Mouse (Mus musculus) kidney, adult 2 months (tissue): ENCODE data around the gene Zglp1. TPM values are rescaled to one million over a fixed set of nuclear protein-coding genes. Genes with fewer than 3 reads are reported as not detected.
"Not testable (repeated sequence)": the region's sequence is repeated elsewhere in the genome, so short reads cannot be mapped to it uniquely, and the experiment has no call there.

Experiments used
- DNase-seq: peaks from one replicate; pipeline ENCODE4 v3.0.0; 2021
- H3K27ac ChIP-seq: fragments of 200-500 bp; 2 replicates; pipeline ENCODE4 v1.5.1; 2012; ENCODE audit warnings: low read depth, low read length, control low read depth, inconsistent platforms; ENCODE audit not compliant: insufficient read depth
- H3K27me3 ChIP-seq: fragments of 200-500 bp; replicated peaks from 2 replicates; pipeline ENCODE4 v1.6.1; 2012; ENCODE audit warnings: mild to moderate bottlenecking, moderate library complexity, low read length, inconsistent platforms; ENCODE audit not compliant: control insufficient read depth, insufficient read depth
- H3K36me3 ChIP-seq: fragments of 200-500 bp; 2 replicates; pipeline ENCODE4 v1.6.1; 2012; ENCODE audit warnings: mild to moderate bottlenecking, moderate library complexity, low read length, inconsistent platforms; ENCODE audit not compliant: control insufficient read depth, insufficient read depth
- H3K4me1 ChIP-seq: fragments of 200-500 bp; 2 replicates; pipeline ENCODE4 v1.6.1; 2011; ENCODE audit warnings: low read length; ENCODE audit not compliant: control insufficient read depth, insufficient read depth
- H3K4me3 ChIP-seq: fragments of 200-500 bp; 2 replicates; pipeline ENCODE4 v1.5.1; 2011; ENCODE audit warnings: mild to moderate bottlenecking, low read depth, low read length, control low read depth; ENCODE audit not compliant: insufficient read depth
- CTCF ChIP-seq: fragments of 200-500 bp; conservative IDR thresholded peaks from 2 replicates; pipeline ENCODE4 v1.5.1; 2011; ENCODE audit warnings: low read depth, mild to moderate bottlenecking, control low read depth, low read length, moderate library complexity, mixed read lengths; ENCODE audit not compliant: insufficient read depth, insufficient read length
- POLR2A ChIP-seq: fragments of 200-500 bp; IDR thresholded peaks from one replicate; pipeline ENCODE4 v1.6.1; 2011; ENCODE audit warnings: low read depth, low read length, control low read depth
- WGBS: fragments of 180-500 bp; shearing (Covaris S2); methylation state at CpG from one replicate; pipeline ENCODE4 v1.1.7; 2018; 5-methylcytosine and 5-hydroxymethylcytosine counted together
- polyA plus RNA-seq: library from polyadenylated mRNA; depleted of rRNA; stranded (reverse); fragments of >200 nt; gene quantifications from 2 replicates; pipeline ENCODE4 v1.2.3, GENCODE M21; 2012

Zglp1 gene
- polyA plus RNA-seq, 1 experiment: not detected

- H3K27me3 ChIP-seq: no peaks in the 10 kb centered on the region
- no peaks in the 10 kb centered on the region for H3K4me1 ChIP-seq
- TF ChIP-seq CTCF: no peak
- no peak for TF ChIP-seq POLR2A
- no peak for DNase-seq
- WGBS: 81% methylated on average over 2 of the region's 2 CpGs
- H3K4me3 ChIP-seq: no peak overlapping the region
- no peaks in the 10 kb centered on the region for H3K36me3 ChIP-seq
- no peak overlapping the region for H3K27ac ChIP-seq
These were observed 4.0 kb downstream of the Zglp1 start for GRCm38 (mm10) chr9:21062928-21063327.

GRCm38 (mm10) chr9:21051578-21051977 is 15.3 kb downstream of the Zglp1 start:
- TF ChIP-seq POLR2A (no peak), CTCF (no peak)
- Histone ChIP-seq H3K4me1 (no peaks in the 10 kb centered on the region), H3K27me3 (no peaks in the 10 kb centered on the region), H3K4me3 (no peak overlapping the region), H3K36me3 (no peaks in the 10 kb centered on the region), H3K27ac (no peak overlapping the region)
- WGBS: 75% methylated on average over 10 of the region's 10 CpGs
- no peak for DNase-seq

- H3K4me3 ChIP-seq: no peak overlapping the region
- TF ChIP-seq CTCF (no peak), POLR2A (no peak)
- no peak overlapping the region for H3K27ac ChIP-seq
- H3K36me3 ChIP-seq: no peaks in the 10 kb centered on the region
- H3K27me3 ChIP-seq: no peaks in the 10 kb centered on the region
- 78% methylated on average over 3 of the region's 3 CpGs for whole genome bisulfite sequencing
- DNase-seq: no peak
- H3K4me1 ChIP-seq: no peaks in the 10 kb centered on the region
These were observed 21.7 kb downstream of the Zglp1 start for GRCm38 (mm10) chr9:21045235-21045634.

- not testable (repeated sequence) for H3K27me3 ChIP-seq, DNase-seq, H3K4me1 ChIP-seq, H3K27ac ChIP-seq, H3K4me3 ChIP-seq, H3K36me3 ChIP-seq
- 74% methylated on average over 1 of the region's 1 CpGs for WGBS
These were observed 22.1 kb downstream of the Zglp1 start for GRCm38 (mm10) chr9:21044785-21045184.

- no peaks in the 10 kb centered on the region for H3K36me3 ChIP-seq
- WGBS: 92% methylated on average over 4 of the region's 4 CpGs
- DNase-seq: no peak
These were observed 23.3 kb downstream of the Zglp1 start for GRCm38 (mm10) chr9:21043563-21043962.

GRCm38 (mm10) chr9:21041308-21041707 is 25.6 kb downstream of the Zglp1 start:
- TF ChIP-seq POLR2A (no peak), CTCF (no peak)
- no peak for DNase-seq
- Histone ChIP-seq H3K27ac (no peak overlapping the region), H3K27me3 (no peaks in the 10 kb centered on the region), H3K4me3 (no peak overlapping the region), H3K36me3 (no peaks in the 10 kb centered on the region), H3K4me1 (no peaks in the 10 kb centered on the region)
- 66% methylated on average over 4 of the region's 4 CpGs for WGBS

More at GRCm38 (mm10) chr9:21043563-21043962, 23.3 kb downstream of the Zglp1 start:
- H3K27me3 ChIP-seq: no peaks in the 10 kb centered on the region
- no peaks in the 10 kb centered on the region for H3K4me1 ChIP-seq
- TF ChIP-seq CTCF: no peak
- TF ChIP-seq POLR2A: no peak
- H3K27ac ChIP-seq: no peak overlapping the region
- H3K4me3 ChIP-seq: no peak overlapping the region

GRCm38 (mm10) chr9:21039779-21040178 is 27.1 kb downstream of the Zglp1 start:
- 81% methylated on average over 3 of the region's 3 CpGs for WGBS
- no peaks in the 10 kb centered on the region for H3K4me1 ChIP-seq

GRCm38 (mm10) chr9:21037481-21037891 is 29.4 kb downstream of the Zglp1 start:
- Histone ChIP-seq H3K27me3 (no peaks in the 10 kb centered on the region; the same call in 1 of the 2 replicates), H3K4me3 (no peak overlapping the region), H3K27ac (no peak overlapping the region), H3K36me3 (no peaks in the 10 kb centered on the region), H3K4me1 (no peaks in the 10 kb centered on the region; the same call in 1 of the 2 replicates)
- DNase-seq: peak; percentile 28
- 3% methylated on average over 31 of the region's 31 CpGs for WGBS
- TF ChIP-seq CTCF: no peak
- no peak for TF ChIP-seq POLR2A

More at GRCm38 (mm10) chr9:21039779-21040178, 27.1 kb downstream of the Zglp1 start:
- TF ChIP-seq CTCF: no peak
- H3K4me3 ChIP-seq: no peak overlapping the region
- no peaks in the 10 kb centered on the region for H3K36me3 ChIP-seq
- no peaks in the 10 kb centered on the region for H3K27me3 ChIP-seq
- DNase-seq: no peak
- no peak overlapping the region for H3K27ac ChIP-seq
